Mouse (Mus musculus): ENCODE measurements around the gene Csk. TPM values are rescaled to one million over a fixed set of nuclear protein-coding genes. Genes with fewer than 3 reads are reported as not detected.

Csk gene
- polyA plus RNA-seq, 1 experiment, result 66.2 TPM

DNA sequence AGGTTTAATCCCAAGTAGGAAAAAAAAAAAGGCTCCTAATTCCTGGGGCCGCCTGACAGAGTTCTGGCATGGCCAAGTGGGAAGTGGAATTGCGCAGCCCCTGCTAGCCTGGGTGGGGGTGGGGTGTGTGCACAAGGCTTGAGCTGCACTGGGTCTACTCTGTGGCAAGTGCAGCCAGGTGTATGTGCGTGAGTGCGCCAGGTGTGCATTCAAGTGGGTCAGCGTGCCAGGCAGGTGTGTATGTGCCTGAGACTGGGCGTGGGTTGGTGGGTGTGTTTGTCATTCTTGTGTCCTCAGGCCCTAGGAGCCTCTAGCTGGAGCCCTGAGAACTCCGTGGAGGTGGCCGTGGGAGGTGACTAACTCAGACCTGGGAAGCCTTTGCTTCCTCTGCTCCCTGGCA lies 13.1 kb upstream of the Csk start:
- H3K4me3 ChIP-seq (ENCODE audit: insufficient read depth, poor library complexity, severe bottlenecking), result no peak overlapping the region
- H3K79me3 ChIP-seq (ENCODE audit: low read depth), result no peaks in the 10 kb centered on the region
- H3K27me3 ChIP-seq (ENCODE audit: control insufficient read depth, insufficient read depth, insufficient read length), result peaks cover 8% of the 10 kb centered on the region
- no peaks in the 10 kb centered on the region for H3K79me2 ChIP-seq (ENCODE audit: control insufficient read depth, insufficient read depth)
- no peaks in the 10 kb centered on the region for H3K36me3 ChIP-seq (ENCODE audit: control insufficient read depth, insufficient read depth)
- TF ChIP-seq CEBPB (IDR thresholded peaks at IDR 0.05; ENCODE audit: low read depth) (no peak), FOSL1 (IDR thresholded peaks at IDR 0.05; ENCODE audit: insufficient read depth, low read length, poor library complexity, severe bottlenecking) (no peak), USF1 (IDR thresholded peaks at IDR 0.05; ENCODE audit: low read depth) (no peak), MYOG (IDR thresholded peaks at IDR 0.05; ENCODE audit: control insufficient read depth, extremely low read depth, insufficient read length) (no peak), CTCF (IDR thresholded peaks at IDR 0.05; ENCODE audit: control insufficient read depth, insufficient read depth, insufficient read length) (no peak), MYOD1 (IDR thresholded peaks at IDR 0.05; ENCODE audit: control insufficient read depth, insufficient read length, low read depth) (no peak), MAX (IDR thresholded peaks at IDR 0.05) (no peak)
- H3ac ChIP-seq (ENCODE audit: control insufficient read depth, insufficient read length, low read depth), result no peak overlapping the region

DNA sequence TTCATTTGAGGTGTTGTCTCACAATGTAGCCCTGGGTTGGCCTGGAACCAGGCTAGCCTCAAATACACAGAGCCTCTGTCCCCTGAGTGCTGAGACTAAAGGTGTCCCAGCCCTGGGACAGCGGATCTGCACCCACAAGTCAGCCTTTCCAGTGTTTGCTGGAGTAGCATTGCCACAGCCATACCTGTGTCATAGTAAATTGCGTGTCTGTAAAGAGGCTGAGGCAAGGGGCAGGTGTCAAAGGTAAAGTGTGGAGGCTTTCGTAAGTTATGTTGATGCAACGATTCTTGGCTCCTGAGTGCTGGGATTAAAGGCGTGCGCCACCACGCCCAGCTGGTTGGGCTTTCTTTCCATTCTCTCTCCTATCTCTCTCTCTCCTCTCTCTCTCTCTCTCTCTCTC lies 11.2 kb upstream of the Csk start:
- H3K79me3 ChIP-seq (ENCODE audit: low read depth), result no peaks in the 10 kb centered on the region
- TF ChIP-seq CEBPB (IDR thresholded peaks at IDR 0.05; ENCODE audit: low read depth) (no peak), MAX (IDR thresholded peaks at IDR 0.05) (no peak), FOSL1 (IDR thresholded peaks at IDR 0.05; ENCODE audit: insufficient read depth, low read length, poor library complexity, severe bottlenecking) (no peak), MYOD1 (IDR thresholded peaks at IDR 0.05; ENCODE audit: control insufficient read depth, insufficient read length, low read depth) (no peak), CTCF (IDR thresholded peaks at IDR 0.05; ENCODE audit: control insufficient read depth, insufficient read depth, insufficient read length) (no peak), MYOG (IDR thresholded peaks at IDR 0.05; ENCODE audit: control insufficient read depth, extremely low read depth, insufficient read length) (no peak), USF1 (IDR thresholded peaks at IDR 0.05; ENCODE audit: low read depth) (no peak)
- peaks cover 8% of the 10 kb centered on the region for H3K27me3 ChIP-seq (ENCODE audit: control insufficient read depth, insufficient read depth, insufficient read length)
- H3ac ChIP-seq (ENCODE audit: control insufficient read depth, insufficient read length, low read depth), result no peak overlapping the region
- H3K36me3 ChIP-seq (ENCODE audit: control insufficient read depth, insufficient read depth), result no peaks in the 10 kb centered on the region
- no peak overlapping the region for H3K4me3 ChIP-seq (ENCODE audit: insufficient read depth, poor library complexity, severe bottlenecking)
- H3K79me2 ChIP-seq (ENCODE audit: control insufficient read depth, insufficient read depth), result no peaks in the 10 kb centered on the region

DNA sequence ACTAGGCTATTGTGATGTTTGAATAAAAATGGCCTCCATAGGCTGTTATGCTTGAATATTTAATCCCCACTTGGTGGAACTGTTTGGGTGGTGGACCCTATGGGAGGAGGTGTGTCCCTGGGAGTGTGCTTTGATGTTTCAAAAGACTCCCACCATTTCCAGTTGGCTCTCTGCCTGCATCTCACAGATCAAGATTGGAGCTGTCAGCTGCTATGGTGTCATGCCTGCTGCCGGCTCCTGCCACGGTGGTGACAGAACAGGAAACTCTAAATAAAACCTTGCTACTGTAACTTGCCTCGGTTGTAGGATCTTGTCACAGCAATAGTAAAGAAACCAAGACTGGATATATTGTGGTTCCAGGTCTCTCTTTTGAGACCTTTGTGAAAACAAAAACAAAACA lies 8.1 kb upstream of the Csk start:
- Histone ChIP-seq H3K27me3 (ENCODE audit: control insufficient read depth, insufficient read depth, insufficient read length) (peaks cover 1% of the 10 kb centered on the region), H3K79me2 (ENCODE audit: control insufficient read depth, insufficient read depth) (no peaks in the 10 kb centered on the region), H3K4me3 (ENCODE audit: insufficient read depth, poor library complexity, severe bottlenecking) (no peak overlapping the region), H3ac (ENCODE audit: control insufficient read depth, insufficient read length, low read depth) (no peak overlapping the region), H3K79me3 (ENCODE audit: low read depth) (no peaks in the 10 kb centered on the region), H3K36me3 (ENCODE audit: control insufficient read depth, insufficient read depth) (no peaks in the 10 kb centered on the region)
- TF ChIP-seq MYOD1 (IDR thresholded peaks at IDR 0.05; ENCODE audit: control insufficient read depth, insufficient read length, low read depth) (no peak), CTCF (IDR thresholded peaks at IDR 0.05; ENCODE audit: control insufficient read depth, insufficient read depth, insufficient read length) (no peak), USF1 (IDR thresholded peaks at IDR 0.05; ENCODE audit: low read depth) (no peak), FOSL1 (IDR thresholded peaks at IDR 0.05; ENCODE audit: insufficient read depth, low read length, poor library complexity, severe bottlenecking) (no peak), MAX (IDR thresholded peaks at IDR 0.05) (no peak), MYOG (IDR thresholded peaks at IDR 0.05; ENCODE audit: control insufficient read depth, extremely low read depth, insufficient read length) (no peak), CEBPB (IDR thresholded peaks at IDR 0.05; ENCODE audit: low read depth) (no peak)

DNA sequence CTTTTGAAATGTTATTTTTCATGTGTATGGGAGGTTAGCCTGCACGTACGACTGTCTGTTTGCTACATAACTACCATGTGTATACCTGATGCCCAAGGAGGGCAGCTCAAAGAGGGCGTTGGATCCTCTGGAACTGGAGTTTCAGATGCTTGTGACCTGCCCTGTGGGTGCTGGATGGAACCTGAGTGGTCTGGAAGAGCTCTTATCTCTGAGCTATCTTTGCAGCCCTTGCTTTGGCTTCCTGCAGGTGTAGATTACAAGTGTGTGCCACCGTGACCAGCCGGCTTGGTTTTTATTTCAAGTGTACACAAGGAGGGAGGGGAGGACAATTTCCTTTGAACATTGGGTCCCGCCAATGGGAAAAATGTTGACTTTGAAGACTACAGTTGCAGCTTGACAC lies 7.1 kb upstream of the Csk start:
- Histone ChIP-seq H3K4me3 (ENCODE audit: insufficient read depth, poor library complexity, severe bottlenecking) (no peak overlapping the region), H3K79me3 (ENCODE audit: low read depth) (no peaks in the 10 kb centered on the region), H3K36me3 (ENCODE audit: control insufficient read depth, insufficient read depth) (no peaks in the 10 kb centered on the region), H3K27me3 (ENCODE audit: control insufficient read depth, insufficient read depth, insufficient read length) (no peaks in the 10 kb centered on the region), H3ac (ENCODE audit: control insufficient read depth, insufficient read length, low read depth) (no peak overlapping the region), H3K79me2 (ENCODE audit: control insufficient read depth, insufficient read depth) (no peaks in the 10 kb centered on the region)
- TF ChIP-seq MAX (IDR thresholded peaks at IDR 0.05) (no peak), CEBPB (IDR thresholded peaks at IDR 0.05; ENCODE audit: low read depth) (no peak), USF1 (IDR thresholded peaks at IDR 0.05; ENCODE audit: low read depth) (no peak), FOSL1 (IDR thresholded peaks at IDR 0.05; ENCODE audit: insufficient read depth, low read length, poor library complexity, severe bottlenecking) (no peak), CTCF (IDR thresholded peaks at IDR 0.05; ENCODE audit: control insufficient read depth, insufficient read depth, insufficient read length) (no peak), MYOG (IDR thresholded peaks at IDR 0.05; ENCODE audit: control insufficient read depth, extremely low read depth, insufficient read length) (no peak), MYOD1 (IDR thresholded peaks at IDR 0.05; ENCODE audit: control insufficient read depth, insufficient read length, low read depth) (no peak)

DNA sequence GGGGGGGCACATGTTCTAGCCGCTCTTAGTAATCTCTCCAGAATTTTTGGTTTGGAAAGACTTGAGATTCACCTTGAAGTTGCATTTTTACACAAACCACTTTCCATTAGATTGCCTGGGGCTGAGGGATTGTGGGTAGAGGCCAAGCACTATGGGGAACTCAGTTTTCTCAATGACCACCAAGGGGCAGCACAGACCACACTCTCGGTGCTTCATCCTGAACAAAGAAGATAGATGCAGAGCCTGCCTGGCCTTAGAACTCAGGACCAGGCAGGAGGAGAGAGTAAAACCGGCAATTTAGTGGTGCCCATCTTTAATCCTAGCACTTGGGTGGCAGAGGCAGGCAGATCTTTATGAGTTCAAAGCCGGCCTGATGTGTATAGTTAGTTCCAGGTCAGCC lies 6.3 kb upstream of the Csk start:
- H3ac ChIP-seq (ENCODE audit: control insufficient read depth, insufficient read length, low read depth), result no peak overlapping the region
- H3K4me3 ChIP-seq (ENCODE audit: insufficient read depth, poor library complexity, severe bottlenecking), result no peak overlapping the region
- H3K36me3 ChIP-seq (ENCODE audit: control insufficient read depth, insufficient read depth), result no peaks in the 10 kb centered on the region
- TF ChIP-seq FOSL1 (IDR thresholded peaks at IDR 0.05; ENCODE audit: insufficient read depth, low read length, poor library complexity, severe bottlenecking), result no peak
- TF ChIP-seq USF1 (IDR thresholded peaks at IDR 0.05; ENCODE audit: low read depth), result no peak
- TF ChIP-seq MYOG (IDR thresholded peaks at IDR 0.05; ENCODE audit: control insufficient read depth, extremely low read depth, insufficient read length), result no peak
- TF ChIP-seq CTCF (IDR thresholded peaks at IDR 0.05; ENCODE audit: control insufficient read depth, insufficient read depth, insufficient read length), result peak; percentile 62
- TF ChIP-seq MYOD1 (IDR thresholded peaks at IDR 0.05; ENCODE audit: control insufficient read depth, insufficient read length, low read depth), result no peak
- TF ChIP-seq CEBPB (IDR thresholded peaks at IDR 0.05; ENCODE audit: low read depth), result no peak
- H3K79me2 ChIP-seq (ENCODE audit: control insufficient read depth, insufficient read depth), result no peaks in the 10 kb centered on the region
- no peaks in the 10 kb centered on the region for H3K79me3 ChIP-seq (ENCODE audit: low read depth)
- H3K27me3 ChIP-seq (ENCODE audit: control insufficient read depth, insufficient read depth, insufficient read length), result no peaks in the 10 kb centered on the region

DNA sequence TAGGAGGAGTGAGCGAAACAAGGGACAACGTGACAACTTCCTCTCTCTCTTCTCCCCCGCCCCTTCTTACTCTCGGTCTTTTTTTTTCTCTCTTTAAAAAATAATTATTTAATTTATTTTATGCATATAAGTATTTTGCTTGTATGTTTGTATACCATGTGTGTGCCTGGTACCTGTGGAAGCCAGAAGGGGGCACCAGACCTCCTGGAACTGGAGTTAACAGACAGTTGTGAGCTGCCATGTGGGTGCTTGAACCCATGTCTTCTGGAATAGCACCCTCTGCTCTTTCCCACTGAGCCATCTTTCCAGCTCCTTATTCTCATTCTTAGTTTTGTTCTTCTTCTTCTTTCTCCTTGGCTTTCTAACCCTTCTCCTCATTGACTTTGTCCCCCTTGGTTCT lies 5.5 kb upstream of the Csk start:
- no peak for TF ChIP-seq USF1 (IDR thresholded peaks at IDR 0.05; ENCODE audit: low read depth)
- TF ChIP-seq MYOD1 (IDR thresholded peaks at IDR 0.05; ENCODE audit: control insufficient read depth, insufficient read length, low read depth), result no peak
- no peak for TF ChIP-seq MYOG (IDR thresholded peaks at IDR 0.05; ENCODE audit: control insufficient read depth, extremely low read depth, insufficient read length)
- TF ChIP-seq MAX (IDR thresholded peaks at IDR 0.05), result no peak
- TF ChIP-seq CEBPB (IDR thresholded peaks at IDR 0.05; ENCODE audit: low read depth), result no peak
- TF ChIP-seq CTCF (IDR thresholded peaks at IDR 0.05; ENCODE audit: control insufficient read depth, insufficient read depth, insufficient read length), result no peak
- Histone ChIP-seq H3K27me3 (ENCODE audit: control insufficient read depth, insufficient read depth, insufficient read length) (no peaks in the 10 kb centered on the region), H3K36me3 (ENCODE audit: control insufficient read depth, insufficient read depth) (no peaks in the 10 kb centered on the region), H3K4me3 (ENCODE audit: insufficient read depth, poor library complexity, severe bottlenecking) (no peak overlapping the region), H3K79me3 (ENCODE audit: low read depth) (no peaks in the 10 kb centered on the region), H3ac (ENCODE audit: control insufficient read depth, insufficient read length, low read depth) (no peak overlapping the region), H3K79me2 (ENCODE audit: control insufficient read depth, insufficient read depth) (no peaks in the 10 kb centered on the region)

All from C2C12 (cell line).